Comparison of ENCODE assay signal across 8 mouse cellular contexts in the genomic region with DNA sequence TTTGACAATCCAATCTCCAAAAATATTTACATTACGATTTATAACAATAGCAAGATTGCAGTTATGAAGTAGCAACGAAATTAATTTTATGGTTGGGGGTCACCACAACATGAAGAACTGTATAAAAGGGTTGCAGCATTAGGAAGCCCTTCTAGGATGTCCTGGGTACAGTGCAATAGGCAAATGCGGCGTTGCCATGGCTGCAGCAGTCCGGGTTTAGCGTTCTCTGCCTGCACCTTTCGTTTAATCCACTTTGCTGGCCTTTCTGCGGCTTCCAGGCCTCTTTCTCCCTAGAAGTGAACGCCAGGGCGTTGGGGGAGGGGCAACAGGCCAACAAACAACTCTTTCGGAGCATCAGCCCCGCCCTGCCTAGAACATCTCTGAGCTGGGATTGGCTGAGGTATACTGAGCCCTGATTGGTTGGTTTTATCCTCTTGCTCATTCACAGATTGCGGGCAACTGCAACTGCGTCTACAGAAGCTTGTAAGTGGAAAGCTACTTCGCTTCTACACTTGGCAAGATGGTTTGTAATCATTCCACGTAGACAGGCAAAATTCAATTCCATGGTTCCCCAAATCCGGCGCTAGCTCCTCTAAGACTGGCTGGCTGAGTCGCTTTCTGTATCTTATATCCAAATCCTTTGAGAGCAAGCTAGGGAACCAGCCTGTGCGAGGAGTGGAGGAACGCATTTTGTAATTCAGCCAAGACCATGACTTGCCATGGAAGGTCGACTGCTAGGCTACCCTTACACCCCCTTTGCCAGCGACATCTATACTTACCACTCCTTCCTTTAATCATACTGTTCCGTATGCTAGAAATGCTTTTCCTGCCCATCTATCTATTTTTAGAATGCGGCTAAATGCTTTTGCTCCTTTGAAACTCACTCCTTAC. TPM values are rescaled to one million over a fixed set of nuclear protein-coding genes. Genes with fewer than 3 reads are reported as not detected.
A peak's percentile ranks its signal among the peaks of the same experiment; 100 is the strongest.
DNase-seq lines count a peak whose midpoint lies in the region; ATAC-seq and TF ChIP-seq lines count a peak whose summit lies in the region.

No protein-coding gene starts in this region.

- H3K9ac ChIP-seq in embryonic facial prominence, embryonic 13.5 days: peak overlapping the region; percentile 64
- peak overlapping the region; percentile 52 for H3K9ac ChIP-seq in heart, adult 2 months (ENCODE audit: low read depth, low read length)

- no peaks in the 10 kb centered on the region for H3K9me3 ChIP-seq in embryonic facial prominence, embryonic 13.5 days
- H3K9me3 ChIP-seq in midbrain, embryonic 10.5 days (replicated peaks): no peaks in the 10 kb centered on the region; the same call in 1 of the 2 replicates

- peak overlapping the region; percentile 69 for H3K4me2 ChIP-seq in embryonic facial prominence, embryonic 13.5 days

- peak; percentile 93 for ATAC-seq in embryonic facial prominence, embryonic 13.5 days (ENCODE audit: insufficient number of reproducible peaks, insufficient read depth, low FRiP score, low TSS enrichment, low read depth)

- H3K79me2 ChIP-seq in heart, adult 2 months (replicated peaks; ENCODE audit: control insufficient read depth, insufficient read depth, low read length): no peaks in the 10 kb centered on the region

- H3K4me3 ChIP-seq in embryonic facial prominence, embryonic 13.5 days: peak overlapping the region; percentile 40
- peak overlapping the region; percentile 40 for H3K4me3 ChIP-seq in heart, adult 2 months
- H3K4me3 ChIP-seq in midbrain, embryonic 10.5 days: peak overlapping the region; percentile 53

- intact Hi-C loops in heart, adult 2 months (cut with DNase I): loop anchor here (2.0 kb wide), 1 partner anchor 16 kb away; no protein-coding TSS in a partner anchor
- intact Hi-C loops in left cerebral cortex, postnatal 4 days (cut with DNase I): no loop called here

- peak; percentile 76 to 86 for DNase-seq in adrenal gland, postnatal 4 days (ENCODE audit: low spot score in 2 of 2)
- DNase-seq in heart, adult 2 months: peak; percentile 89 to 91
- DNase-seq in kidney, adult 18-20 months: peak; percentile 85
- peak; percentile 96 for DNase-seq in left cerebral cortex, postnatal 4 days
- DNase-seq in midbrain, embryonic 10.5 days (ENCODE audit: low spot score): peak; percentile 97
- peak; percentile 85 to 89 for DNase-seq in right cerebral cortex, postnatal 36 days (ENCODE audit: low spot score in 2 of 2)
- DNase-seq in urinary bladder, postnatal 36 days (ENCODE audit: low spot score in 2 of 2): peak; percentile 82 to 91

- no peak for TF ChIP-seq EP300 in heart, adult 2 months (IDR thresholded peaks at IDR 0.05; ENCODE audit: insufficient read depth, low read depth, low read length)

- 6% methylated on average over 25 of the region's 25 CpGs for WGBS in embryonic facial prominence, embryonic 13.5 days
- 7% methylated on average over 25 of the region's 25 CpGs for WGBS in heart, adult 2 months
- 8% methylated on average over 25 of the region's 25 CpGs for WGBS in midbrain, embryonic 10.5 days

- H3K27ac ChIP-seq in embryonic facial prominence, embryonic 13.5 days: peak overlapping the region; percentile 86
- peak overlapping the region; percentile 52 for H3K27ac ChIP-seq in heart, adult 2 months
- H3K27ac ChIP-seq in midbrain, embryonic 10.5 days (replicated peaks): peak overlapping the region; percentile 82

- TF ChIP-seq POLR2A in heart, adult 2 months (IDR thresholded peaks at IDR 0.05; ENCODE audit: insufficient read depth, low read depth, low read length): peak; percentile 63; the same call in 1 of the 2 replicates

- H3K4me1 ChIP-seq in embryonic facial prominence, embryonic 13.5 days: peaks cover 31% of the 10 kb centered on the region
- peaks cover 7% of the 10 kb centered on the region for H3K4me1 ChIP-seq in heart, adult 2 months (ENCODE audit: control insufficient read depth, insufficient read depth, low read length)
- H3K4me1 ChIP-seq in midbrain, embryonic 10.5 days: peaks cover 46% of the 10 kb centered on the region

- peaks cover 28% of the 10 kb centered on the region for H3K36me3 ChIP-seq in embryonic facial prominence, embryonic 13.5 days
- H3K36me3 ChIP-seq in heart, adult 2 months (ENCODE audit: control insufficient read depth, insufficient read depth, low read length): peaks cover 5% of the 10 kb centered on the region; the same call in 1 of the 2 replicates
- peaks cover 37% of the 10 kb centered on the region for H3K36me3 ChIP-seq in midbrain, embryonic 10.5 days

- no peak for TF ChIP-seq CTCF in heart, adult 2 months (IDR thresholded peaks at IDR 0.05)

- H3K27me3 ChIP-seq in embryonic facial prominence, embryonic 13.5 days: no peaks in the 10 kb centered on the region
- no peaks in the 10 kb centered on the region for H3K27me3 ChIP-seq in heart, adult 2 months (ENCODE audit: control insufficient read depth, insufficient read depth, low read length)
- H3K27me3 ChIP-seq in midbrain, embryonic 10.5 days (ENCODE audit: low read depth, poor library complexity, severe bottlenecking): no peaks in the 10 kb centered on the region

RNA-seq across cellular contexts. Expression of gene Cuedc1, which starts 10.9 kb away (rescaled TPM):
- total RNA-seq in adrenal gland, postnatal 4 days (2021): 10 to 100 TPM; 59.3 to 65.2 TPM
- polyA plus RNA-seq in embryonic facial prominence, embryonic 13.5 days (2015; fragmentation: Nextera tagmentation; extraction: Ambion mirVana): 34.9 and 40.3 TPM in 2 replicates
- 10 to 100 TPM; 49.8 to 55.0 TPM for total RNA-seq in heart, adult 2 months (2021)
- polyA plus RNA-seq in heart, adult 2 months (2012; rRNA removed): 36.2 and 38.7 TPM in 2 replicates
- total RNA-seq in left cerebral cortex, postnatal 4 days (2021): 10 to 100 TPM; 65.4 to 69.7 TPM
- polyA plus RNA-seq in midbrain, embryonic 10.5 days (2016; fragmentation: Nextera tagmentation; extraction: Ambion mirVana): 26.4 and 27.2 TPM in 2 replicates

RNA-seq across cellular contexts. Expression of gene Vezf1, which starts 18.9 kb away (rescaled TPM):
- 10 to 100 TPM; 56.6 to 56.9 TPM for total RNA-seq in adrenal gland, postnatal 4 days (2021)
- polyA plus RNA-seq in embryonic facial prominence, embryonic 13.5 days (2015; fragmentation: Nextera tagmentation; extraction: Ambion mirVana): 43.1 and 47.0 TPM in 2 replicates
- total RNA-seq in heart, adult 2 months (2021): 10 to 100 TPM; 37.9 to 49.8 TPM
- polyA plus RNA-seq in heart, adult 2 months (2012; rRNA removed): 22.6 and 34.5 TPM in 2 replicates
- 10 to 100 TPM; 35.3 to 38.2 TPM for total RNA-seq in left cerebral cortex, postnatal 4 days (2021)
- 70.5 and 73.9 TPM in 2 replicates for polyA plus RNA-seq in midbrain, embryonic 10.5 days (2016; fragmentation: Nextera tagmentation; extraction: Ambion mirVana)

RNA-seq across cellular contexts. Expression of gene Srsf1, which starts 39.8 kb away (rescaled TPM):
- 100 to 1,000 TPM; 299 to 343 TPM for total RNA-seq in adrenal gland, postnatal 4 days (2021)
- polyA plus RNA-seq in embryonic facial prominence, embryonic 13.5 days (2015; fragmentation: Nextera tagmentation; extraction: Ambion mirVana): 374 and 398 TPM in 2 replicates
- total RNA-seq in heart, adult 2 months (2021): 10 to 100 TPM; 99.5 to 99.7 TPM
- polyA plus RNA-seq in heart, adult 2 months (2012; rRNA removed): 39.3 and 86.5 TPM in 2 replicates
- 100 to 1,000 TPM; 261 to 264 TPM for total RNA-seq in left cerebral cortex, postnatal 4 days (2021)
- 413 and 417 TPM in 2 replicates for polyA plus RNA-seq in midbrain, embryonic 10.5 days (2016; fragmentation: Nextera tagmentation; extraction: Ambion mirVana)

Comparison
In these comparisons a context has a peak if more than half of its experiments do, and no peak if none do; other contexts are left out.
1. Peak in every context shown above with its lines: DNase-seq, ATAC-seq, H3K4me3 ChIP-seq and H3K27ac ChIP-seq.